Mouse (Mus musculus) 416B (cell line): ENCODE data around the gene Pappa.

Experiments used
- DNase-seq: peaks from one replicate; pipeline ENCODE4 v3.0.0; 2011; ENCODE audit warnings: low read depth

Gene Pappa

GRCm38 (mm10) chr4:65272295-65272694 is 148.3 kb downstream of the Pappa start:
- no peak for DNase-seq

- DNase-seq: no peak
These were observed 149.4 kb downstream of the Pappa start for GRCm38 (mm10) chr4:65273299-65273851.

GRCm38 (mm10) chr4:65278451-65279271 is 154.7 kb downstream of the Pappa start:
- DNase-seq: no peak

GRCm38 (mm10) chr4:65279272-65279653 is 155.3 kb downstream of the Pappa start:
- DNase-seq: no peak

GRCm38 (mm10) chr4:65279979-65280677 is 156.2 kb downstream of the Pappa start:
- no peak for DNase-seq

GRCm38 (mm10) chr4:65280888-65281287 is 156.9 kb downstream of the Pappa start:
- no peak for DNase-seq

- DNase-seq: no peak
These were observed 159.6 kb downstream of the Pappa start for GRCm38 (mm10) chr4:65283611-65284010.

GRCm38 (mm10) chr4:65285165-65285564 is 161.2 kb downstream of the Pappa start:
- no peak for DNase-seq

- DNase-seq: no peak
These were observed 165.3 kb downstream of the Pappa start for GRCm38 (mm10) chr4:65289247-65289646.

- no peak for DNase-seq
These were observed 171.8 kb downstream of the Pappa start for GRCm38 (mm10) chr4:65295741-65296140.

- no peak for DNase-seq
These were observed 172.5 kb downstream of the Pappa start for GRCm38 (mm10) chr4:65296356-65296967.

GRCm38 (mm10) chr4:65296968-65297499 is 173.1 kb downstream of the Pappa start:
- no peak for DNase-seq

GRCm38 (mm10) chr4:65298212-65299181 is 174.5 kb downstream of the Pappa start:
- DNase-seq: no peak

- DNase-seq: no peak
These were observed 175.4 kb downstream of the Pappa start for GRCm38 (mm10) chr4:65299365-65299764.

GRCm38 (mm10) chr4:65300431-65300830 is 176.5 kb downstream of the Pappa start:
- no peak for DNase-seq

- DNase-seq: no peak
These were observed 178.7 kb downstream of the Pappa start for GRCm38 (mm10) chr4:65302666-65303065.

GRCm38 (mm10) chr4:65317877-65318525 is 194.0 kb downstream of the Pappa start:
- no peak for DNase-seq

- DNase-seq: no peak
These were observed 197.4 kb downstream of the Pappa start for GRCm38 (mm10) chr4:65321340-65321739.

GRCm38 (mm10) chr4:65321959-65322358 is 198.0 kb downstream of the Pappa start:
- DNase-seq: no peak

GRCm38 (mm10) chr4:65325816-65326215 is 201.8 kb downstream of the Pappa start:
- DNase-seq: no peak
